9 mouse cellular contexts compared by ENCODE assay signal in genomic region chr12:73617652-73618051, GRCm38 (mm10). TPM values are rescaled to one million over a fixed set of nuclear protein-coding genes. Genes with fewer than 3 reads are reported as not detected.
DNase-seq lines count a peak whose midpoint lies in the region; TF ChIP-seq lines count a peak whose summit lies in the region.
"Had no signal": no experiment of that assay in that cellular context is flagged by ENCODE, and none has a peak within 500 bp of the region (broad histone marks: within the 10 kb centered on the region; RNA-seq: fewer than 3 reads in every experiment).

No protein-coding gene starts in this region.

- no peaks in the 10 kb centered on the region for H3K79me2 ChIP-seq in CH12.LX (replicated peaks; ENCODE audit: control insufficient read depth, extremely low read depth, insufficient read depth, poor library complexity, severe bottlenecking)

- dilution Hi-C loops in CH12.LX (cut with MboI; ENCODE audit: extremely low pct_ligation_motif_present, extremely low pct_unique_long_range_greater_than_20kb, low sequenced_read_pairs): no loop called here

- no peak overlapping the region for H3K9ac ChIP-seq in CH12.LX (ENCODE audit: insufficient read depth, low read depth)

- no peak for TF ChIP-seq RAD21 in CH12.LX (IDR thresholded peaks at IDR 0.05; ENCODE audit: low read depth, low read length)

- in situ Hi-C loops in CH12.LX (cut with MboI; ENCODE audit: low pct_ligation_motif_present, low pct_unique_long_range_greater_than_20kb, low sequenced_read_pairs): no loop called here

- H3K27me3 ChIP-seq in CH12.LX (replicated peaks): no peaks in the 10 kb centered on the region
- H3K27me3 ChIP-seq in kidney, adult 2 months (replicated peaks; ENCODE audit: control insufficient read depth, insufficient read depth, low read length): no peaks in the 10 kb centered on the region
- no peaks in the 10 kb centered on the region for H3K27me3 ChIP-seq in forebrain, embryonic 10.5 days (ENCODE audit: poor library complexity, severe bottlenecking)
- H3K27me3 ChIP-seq: Patski had no signal

- 45% methylated on average over 10 of the region's 10 CpGs for WGBS in kidney, adult 2 months
- 57% methylated on average over 10 of the region's 10 CpGs for WGBS in forebrain, embryonic 10.5 days

- no peak overlapping the region for H3K4me3 ChIP-seq in CH12.LX (replicated peaks in 1 of 3; ENCODE audit: low read depth in 2 of 3, low read length in 2 of 3, poor library complexity in 1 of 3)
- no peak overlapping the region; the same call in 1 of the 2 replicates for H3K4me3 ChIP-seq in kidney, adult 2 months (ENCODE audit: insufficient read depth, low read depth, low read length)
- H3K4me3 ChIP-seq in forebrain, embryonic 10.5 days: no peak overlapping the region

- no peak for TF ChIP-seq CTCF in CH12.LX (conservative IDR thresholded peaks at IDR 0.05 in 1 of 2, IDR thresholded peaks at IDR 0.05 in 1 of 2; ENCODE audit: low read depth in 2 of 2, low read length in 2 of 2)
- TF ChIP-seq CTCF in kidney, adult 2 months (conservative IDR thresholded peaks at IDR 0.05; ENCODE audit: insufficient read depth, insufficient read length, low read depth, low read length): no peak

- TF ChIP-seq POLR2A in CH12.LX (IDR thresholded peaks at IDR 0.05; ENCODE audit: low read depth, low read length): no peak
- TF ChIP-seq POLR2A in kidney, adult 2 months (IDR thresholded peaks at IDR 0.05; ENCODE audit: low read depth, low read length): no peak

- H3K36me3 ChIP-seq in CH12.LX (replicated peaks in 1 of 2; ENCODE audit: control insufficient read depth in 1 of 2, insufficient read depth in 1 of 2, low read length in 1 of 2): no peaks in the 10 kb centered on the region
- no peaks in the 10 kb centered on the region for H3K36me3 ChIP-seq in kidney, adult 2 months (ENCODE audit: control insufficient read depth, insufficient read depth, low read length)
- no peaks in the 10 kb centered on the region for H3K36me3 ChIP-seq in forebrain, embryonic 10.5 days (replicated peaks)

- H3K9me3 ChIP-seq in CH12.LX (replicated peaks; ENCODE audit: low read length): no peaks in the 10 kb centered on the region
- H3K9me3 ChIP-seq in forebrain, embryonic 10.5 days: no peaks in the 10 kb centered on the region; the same call in 1 of the 2 replicates

- H3K4me1 ChIP-seq in CH12.LX (ENCODE audit: control insufficient read depth in 1 of 2, insufficient read depth in 2 of 2): peaks cover 8 to 18% of the 10 kb centered on the region in 2 experiments; a peak in 3 of 4 replicates
- peaks cover 9% of the 10 kb centered on the region; the same call in 1 of the 2 replicates for H3K4me1 ChIP-seq in kidney, adult 2 months (ENCODE audit: control insufficient read depth, insufficient read depth, low read length)
- H3K4me1 ChIP-seq in forebrain, embryonic 10.5 days: peaks cover 8% of the 10 kb centered on the region; the same call in 1 of the 2 replicates

- no peak overlapping the region for H3K4me2 ChIP-seq in CH12.LX (ENCODE audit: insufficient read depth, low read depth, poor library complexity, severe bottlenecking)

- TF ChIP-seq EP300 in CH12.LX (IDR thresholded peaks at IDR 0.05; ENCODE audit: low read length): no peak

- no peak for DNase-seq in CH12.LX (ENCODE audit: extremely low read depth)
- DNase-seq in forelimb bud, embryonic 11.5 days (ENCODE audit: low read depth, low spot score): peak; percentile 44
- peak; percentile 81 for DNase-seq in kidney, adult 2 months
- peak; percentile 90 for DNase-seq in lung, postnatal 36 days
- DNase-seq in gastrocnemius, postnatal 14 days: no peak
- DNase-seq in T-cell, adult 2 months (ENCODE audit: low spot score): no peak
- DNase-seq in forebrain, embryonic 10.5 days (ENCODE audit: extremely low spot score, low spot score): no peak
- DNase-seq in frontal cortex, postnatal 36 days (ENCODE audit: low spot score in 2 of 2): no peak

- intact Hi-C loops in gastrocnemius, postnatal 14 days (cut with DNase I; ENCODE audit: low total_unique reads): no loop called here

- no peak overlapping the region for H3K27ac ChIP-seq in CH12.LX (ENCODE audit: insufficient read depth, low read depth)
- H3K27ac ChIP-seq in kidney, adult 2 months (ENCODE audit: insufficient read depth, low read depth, low read length): peak overlapping the region; percentile 85; the same call in 1 of the 2 replicates
- no peak overlapping the region for H3K27ac ChIP-seq in forebrain, embryonic 10.5 days

TF ChIP-seq in CH12.LX, 34 proteins besides CTCF, POLR2A, EP300 and RAD21:
- TF ChIP-seq SMC3 (IDR thresholded peaks at IDR 0.05; ENCODE audit: low read depth, low read length) (no peak), BHLHE40 (IDR thresholded peaks at IDR 0.05; ENCODE audit: low read depth, low read length) (peak; percentile 12; the same call in 1 of the 2 replicates)

RNA-seq across cellular contexts. Expression of gene Prkch, which starts 33.1 kb away (rescaled TPM):
- total RNA-seq in CH12.LX (2012; rRNA removed) (0.55 and 0.76 TPM in 2 replicates), CH12.LX (2014; rRNA removed) (1.8 and 2.2 TPM in 2 replicates)
- polyA plus RNA-seq in CH12.LX (2012; ENCODE audit: insufficient read length, low read depth): 2.3 and 2.4 TPM in 2 replicates
- 8.4 and 9.5 TPM in 2 replicates for polyA plus RNA-seq in kidney, adult 2 months (2012; rRNA removed)
- total RNA-seq in gastrocnemius, postnatal 14 days (2021): 10 to 100 TPM in 1 of 2 experiments, 1 to 10 TPM in 1; 9.0 to 12.5 TPM
- 3.8 and 4.8 TPM in 2 replicates for polyA plus RNA-seq in forebrain, embryonic 10.5 days (2016; fragmentation: Nextera tagmentation; extraction: Ambion mirVana)

Comparison
In these comparisons a context has a peak if more than half of its experiments do, and no peak if none do; other contexts are left out.
1. DNase-seq: peak in forelimb bud, embryonic 11.5 days (single experiment), kidney, adult 2 months (single experiment) and lung, postnatal 36 days (single experiment); none in CH12.LX (single experiment), gastrocnemius, postnatal 14 days (single experiment), T-cell, adult 2 months (single experiment), forebrain, embryonic 10.5 days (single experiment) and frontal cortex, postnatal 36 days (0 of 2).